Mouse (Mus musculus) heart, embryonic 14.5 days (tissue): ENCODE measurements around the gene Dst. TPM values are rescaled to one million over a fixed set of nuclear protein-coding genes. Genes with fewer than 3 reads are reported as not detected.

Experiments
- ATAC-seq: fragments of 200-750 bp; cut with Nextera tagmentation; 2 replicates; pipeline ENCODE4 v1.8.0; 2017; ENCODE audit warnings: low read depth, moderate TSS enrichment; ENCODE audit not compliant: insufficient number of reproducible peaks, insufficient read depth, low FRiP score
- H3K27ac ChIP-seq, 2 experiments: fragments of 200-500 bp in 1 of 2; fragments of 300-500 bp in 1 of 2; sonication (generic) in 1 of 2; replicated peaks in 1 of 2; 2 replicates each; pipeline ENCODE4 v1.5.1; 2012 to 2014; ENCODE audit warnings: low read depth in 2 of 2, low read length in 2 of 2, control low read depth in 1 of 2, mild to moderate bottlenecking in 1 of 2, mixed read lengths in 1 of 2; ENCODE audit not compliant: control insufficient read depth in 1 of 2, insufficient read depth in 1 of 2
- H3K27me3 ChIP-seq: fragments of 300-500 bp; sonication (generic); 2 replicates; pipeline ENCODE4 v1.6.1; 2014; ENCODE audit warnings: mild to moderate bottlenecking, low read length, control low read depth; ENCODE audit not compliant: control insufficient read depth, insufficient read depth
- H3K36me3 ChIP-seq: fragments of 300-500 bp; sonication (generic); 2 replicates; pipeline ENCODE4 v1.6.1; 2014; ENCODE audit warnings: mild to moderate bottlenecking, control low read depth, low read length, mixed read lengths; ENCODE audit not compliant: control insufficient read depth, insufficient read depth
- H3K4me1 ChIP-seq, 2 experiments: fragments of 200-500 bp in 1 of 2; fragments of 300-500 bp in 1 of 2; sonication (generic) in 1 of 2; 2 replicates each; pipeline ENCODE4 v1.6.1; 2012 to 2014; ENCODE audit warnings: low read length in 2 of 2, control low read depth in 1 of 2, mixed read lengths in 1 of 2; ENCODE audit not compliant: control insufficient read depth in 2 of 2, insufficient read depth in 2 of 2
- H3K4me2 ChIP-seq: fragments of 300-500 bp; sonication (generic); 2 replicates; pipeline ENCODE4 v1.6.1; 2014; ENCODE audit warnings: mild to moderate bottlenecking, low read length
- H3K4me3 ChIP-seq, 2 experiments: fragments of 200-500 bp in 1 of 2; fragments of 300-500 bp in 1 of 2; sonication (generic) in 1 of 2; 2 replicates each; pipeline ENCODE4 v1.5.1; 2012 to 2014; ENCODE audit warnings: low read length in 2 of 2, mild to moderate bottlenecking in 2 of 2, control low read depth in 1 of 2, low read depth in 1 of 2, moderate library complexity in 1 of 2; ENCODE audit not compliant: control insufficient read depth in 1 of 2, insufficient read depth in 1 of 2
- H3K9ac ChIP-seq: fragments of 300-500 bp; sonication (generic); 2 replicates; pipeline ENCODE4 v1.6.1; 2014; ENCODE audit warnings: mild to moderate bottlenecking, low read length
- H3K9me3 ChIP-seq: fragments of 300-500 bp; sonication (generic); 2 replicates; pipeline ENCODE4 v1.6.1; 2016; ENCODE audit warnings: low read length, control low read depth; ENCODE audit not compliant: control insufficient read depth
- WGBS: fragments of 180-500 bp; shearing (Covaris S2); extraction: QIAGEN DNeasy Blood & Tissue Kit; methylation state at CpG from one replicate; pipeline ENCODE4 v1.1.7; 2014; 5-methylcytosine and 5-hydroxymethylcytosine counted together
- polyA plus RNA-seq: library from polyadenylated mRNA; unstranded; fragments of >200 nt; fragmentation: Nextera tagmentation; extraction: Ambion mirVana; gene quantifications from 2 replicates; pipeline ENCODE4 v1.2.1, GENCODE M21; 2014

The Dst gene
- polyA plus RNA-seq, 1 experiment from 2014 or later: 38.6 TPM

DNA sequence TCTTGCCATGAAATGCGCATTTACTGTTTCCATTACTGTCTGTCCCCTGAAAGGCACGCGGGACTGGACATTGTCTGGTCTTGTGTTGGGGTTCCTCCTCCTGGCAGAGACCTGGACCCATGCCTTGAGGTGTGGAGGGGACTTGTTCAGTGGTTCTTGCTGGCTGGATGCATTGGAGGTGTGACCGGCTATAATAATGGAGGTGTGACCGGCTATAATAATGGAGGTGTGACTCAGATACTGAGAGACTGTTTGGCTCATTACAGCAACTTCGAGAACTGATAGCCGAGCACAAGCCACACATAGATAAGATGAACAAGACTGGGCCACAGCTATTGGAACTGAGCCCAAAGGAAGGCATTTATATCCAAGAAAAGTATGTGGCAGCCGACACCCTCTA is 351.9 kb downstream of the Dst start:
- Histone ChIP-seq H3K9ac (no peak overlapping the region), H3K4me2 (no peak overlapping the region), H3K4me3 (no peak overlapping the region), H3K9me3 (no peaks in the 10 kb centered on the region), H3K27me3 (no peaks in the 10 kb centered on the region), H3K4me1 (peaks cover 7 to 10% of the 10 kb centered on the region in 2 experiments; a peak in 3 of 4 replicates), H3K36me3 (peaks cover 96% of the 10 kb centered on the region), H3K27ac (peak overlapping the region in 1 of 2 experiments; percentile 52; a peak in 2 of 4 replicates)
- 52% methylated on average over 8 of the region's 8 CpGs for WGBS
- ATAC-seq: 0 out of 2 replicates have a peak, but pooled peaks have one; percentile 50

DNA sequence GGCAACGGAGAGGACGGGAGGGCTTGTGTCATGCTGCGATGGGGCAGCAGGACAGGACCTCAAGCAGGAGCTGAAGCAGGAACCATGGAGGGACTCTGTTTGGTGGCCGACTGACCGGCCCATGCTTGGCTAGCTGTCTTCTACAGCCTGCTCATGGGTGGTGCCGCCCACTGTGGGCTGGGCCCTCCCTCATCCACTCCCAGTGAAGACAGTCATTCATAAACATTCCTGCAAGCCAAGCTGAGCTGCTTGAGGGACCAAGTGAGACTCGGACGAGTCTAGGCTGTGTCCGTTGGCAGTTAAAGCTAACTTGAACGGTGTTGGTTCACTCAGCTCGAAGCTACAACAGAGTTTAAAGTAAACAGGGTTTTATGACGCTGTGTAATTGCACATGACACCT is 353.0 kb downstream of the Dst start:
- Histone ChIP-seq H3K9me3 (no peaks in the 10 kb centered on the region), H3K27ac (no peak overlapping the region), H3K4me2 (no peak overlapping the region), H3K27me3 (no peaks in the 10 kb centered on the region), H3K4me1 (peaks cover 7 to 14% of the 10 kb centered on the region in 2 experiments), H3K9ac (no peak overlapping the region), H3K36me3 (peaks cover 96% of the 10 kb centered on the region), H3K4me3 (no peak overlapping the region)
- 83% methylated on average over 12 of the region's 12 CpGs for WGBS
- no peak for ATAC-seq

DNA sequence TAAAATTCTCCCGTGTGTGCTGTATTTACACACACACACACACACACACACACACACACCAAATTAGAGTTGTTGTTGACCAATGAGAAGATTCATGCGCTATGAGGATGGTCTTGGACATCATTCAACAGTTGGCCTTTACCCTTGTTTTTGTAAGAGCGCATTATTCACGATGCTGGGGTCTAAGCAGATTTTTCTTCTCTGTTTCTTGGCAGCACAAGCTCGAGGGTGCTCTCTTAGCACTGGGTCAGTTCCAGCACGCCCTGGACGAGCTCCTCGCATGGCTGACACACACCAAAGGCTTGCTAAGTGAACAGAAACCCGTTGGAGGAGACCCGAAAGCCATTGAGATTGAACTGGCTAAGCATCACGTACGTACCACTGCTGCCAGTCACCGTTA is 360.5 kb downstream of the Dst start:
- no peaks in the 10 kb centered on the region for H3K9me3 ChIP-seq
- no peak overlapping the region for H3K9ac ChIP-seq
- WGBS: 84% methylated on average over 13 of the region's 13 CpGs
- H3K4me1 ChIP-seq: peaks cover 2 to 8% of the 10 kb centered on the region in 2 experiments; a peak in 2 of 4 replicates
- no peak overlapping the region for H3K27ac ChIP-seq
- H3K4me3 ChIP-seq: no peak overlapping the region
- no peak overlapping the region for H3K4me2 ChIP-seq
- no peak for ATAC-seq
- peaks cover 96% of the 10 kb centered on the region for H3K36me3 ChIP-seq
- no peaks in the 10 kb centered on the region for H3K27me3 ChIP-seq

DNA sequence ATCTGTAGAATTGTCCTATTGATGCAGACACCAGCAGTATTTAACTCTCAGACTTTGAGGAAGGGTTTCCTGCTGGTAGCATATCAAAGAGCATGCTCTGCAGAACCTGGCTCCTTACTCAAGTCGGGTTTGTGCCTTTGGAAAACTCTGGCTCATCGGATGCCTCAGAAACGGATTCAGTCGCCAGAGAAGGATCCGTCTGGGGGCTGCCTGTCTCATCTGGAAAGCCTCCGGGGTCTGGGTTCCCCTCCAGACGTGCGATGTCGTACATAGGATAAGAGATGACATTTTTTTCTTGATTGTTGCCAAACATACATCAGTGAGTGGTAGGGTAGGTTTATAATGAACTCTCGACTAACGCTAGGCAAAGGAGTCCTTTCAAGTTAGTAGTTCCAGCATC is 361.6 kb downstream of the Dst start:
- H3K4me2 ChIP-seq: no peak overlapping the region
- ATAC-seq: no peak
- H3K27me3 ChIP-seq: no peaks in the 10 kb centered on the region
- peaks cover 2 to 7% of the 10 kb centered on the region in 2 experiments; a peak in 2 of 4 replicates for H3K4me1 ChIP-seq
- H3K36me3 ChIP-seq: peaks cover 95% of the 10 kb centered on the region
- no peaks in the 10 kb centered on the region for H3K9me3 ChIP-seq
- no peak overlapping the region for H3K9ac ChIP-seq
- 72% methylated on average over 11 of the region's 11 CpGs for WGBS
- peak overlapping the region in 1 of 2 experiments; percentile 30; a peak in 1 of 4 replicates for H3K27ac ChIP-seq
- no peak overlapping the region for H3K4me3 ChIP-seq

DNA sequence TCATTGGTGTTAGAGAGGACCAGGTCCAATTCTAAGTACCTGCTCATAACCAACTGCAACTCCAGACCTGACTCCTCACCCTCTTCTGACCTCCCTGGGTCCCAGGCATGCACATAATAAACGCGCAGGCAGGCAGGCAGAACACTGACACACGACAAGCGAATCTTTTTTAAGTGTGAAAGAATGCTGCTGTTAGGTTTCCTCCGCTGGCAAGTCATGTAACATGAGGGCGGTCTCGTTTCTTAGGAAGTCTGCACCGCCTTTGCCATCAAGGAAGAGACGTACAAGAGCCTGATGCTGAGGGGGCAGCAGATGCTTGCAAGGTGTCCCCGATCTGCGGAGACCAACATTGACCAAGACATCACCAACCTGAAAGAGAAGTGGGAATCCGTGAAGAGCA is 365.9 kb downstream of the Dst start:
- no peaks in the 10 kb centered on the region for H3K9me3 ChIP-seq
- no peak overlapping the region for H3K4me2 ChIP-seq
- peaks cover 4 to 9% of the 10 kb centered on the region in 2 experiments; a peak in 2 of 4 replicates for H3K4me1 ChIP-seq
- H3K4me3 ChIP-seq: no peak overlapping the region
- no peak overlapping the region for H3K27ac ChIP-seq
- peaks cover 98% of the 10 kb centered on the region for H3K36me3 ChIP-seq
- H3K9ac ChIP-seq: no peak overlapping the region
- no peaks in the 10 kb centered on the region for H3K27me3 ChIP-seq
- 93% methylated on average over 12 of the region's 12 CpGs for WGBS
- no peak for ATAC-seq

DNA sequence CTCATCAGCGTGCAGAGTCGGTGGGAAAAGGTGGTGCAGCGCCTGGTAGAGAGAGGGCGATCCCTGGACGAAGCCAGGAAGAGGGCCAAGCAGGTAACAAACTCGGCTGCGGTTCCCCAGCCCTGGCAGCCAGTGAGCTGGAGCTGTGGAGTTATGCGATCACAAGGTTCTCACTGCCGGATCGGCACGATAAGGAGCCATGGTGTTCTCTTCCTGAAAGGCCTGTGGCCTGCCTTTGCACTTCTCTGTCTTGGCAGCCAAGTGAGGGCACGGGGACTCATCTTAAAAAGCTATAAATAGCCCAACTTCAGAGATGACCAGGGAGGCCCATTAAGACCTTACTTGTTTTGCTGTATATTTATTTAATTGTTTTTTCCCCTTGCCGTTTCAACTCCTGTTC is 367.8 kb downstream of the Dst start:
- no peaks in the 10 kb centered on the region for H3K9me3 ChIP-seq
- 68% methylated on average over 13 of the region's 13 CpGs for WGBS
- H3K27me3 ChIP-seq: no peaks in the 10 kb centered on the region
- H3K4me2 ChIP-seq: no peak overlapping the region
- ATAC-seq: peak; percentile 50; the same call in 1 of the 2 replicates
- peaks cover 97% of the 10 kb centered on the region for H3K36me3 ChIP-seq
- no peak overlapping the region for H3K9ac ChIP-seq
- H3K4me1 ChIP-seq: peaks cover 4 to 9% of the 10 kb centered on the region in 2 experiments; a peak in 2 of 4 replicates
- peak overlapping the region in 1 of 2 experiments; percentile 30; a peak in 1 of 4 replicates for H3K27ac ChIP-seq
- no peak overlapping the region for H3K4me3 ChIP-seq

DNA sequence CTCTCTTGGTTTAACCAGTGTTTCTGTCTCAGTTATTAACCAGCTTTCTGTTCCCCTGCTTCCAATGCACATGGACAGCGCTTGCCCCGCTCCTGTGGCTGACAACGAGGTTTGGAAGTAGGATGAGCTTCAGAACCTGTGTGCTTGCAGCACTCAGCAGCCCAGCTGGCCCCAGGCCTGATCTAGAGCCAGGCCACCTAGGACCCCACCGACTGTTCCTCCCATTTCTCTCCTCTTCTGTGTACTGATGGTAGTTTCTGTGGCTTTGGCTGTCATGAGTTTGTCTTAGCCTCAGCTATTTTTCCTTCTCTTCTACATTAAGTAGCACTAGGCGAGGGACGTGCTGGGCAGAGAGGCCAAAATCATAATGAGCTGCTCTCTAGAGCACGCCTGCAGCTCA is 368.7 kb downstream of the Dst start:
- Histone ChIP-seq H3K27ac (no peak overlapping the region), H3K36me3 (peaks cover 94% of the 10 kb centered on the region), H3K9ac (no peak overlapping the region), H3K9me3 (no peaks in the 10 kb centered on the region), H3K4me2 (no peak overlapping the region), H3K27me3 (no peaks in the 10 kb centered on the region), H3K4me1 (peaks cover 4 to 9% of the 10 kb centered on the region in 2 experiments; a peak in 2 of 4 replicates), H3K4me3 (no peak overlapping the region)
- WGBS: 90% methylated on average over 7 of the region's 7 CpGs
- no peak for ATAC-seq

DNA sequence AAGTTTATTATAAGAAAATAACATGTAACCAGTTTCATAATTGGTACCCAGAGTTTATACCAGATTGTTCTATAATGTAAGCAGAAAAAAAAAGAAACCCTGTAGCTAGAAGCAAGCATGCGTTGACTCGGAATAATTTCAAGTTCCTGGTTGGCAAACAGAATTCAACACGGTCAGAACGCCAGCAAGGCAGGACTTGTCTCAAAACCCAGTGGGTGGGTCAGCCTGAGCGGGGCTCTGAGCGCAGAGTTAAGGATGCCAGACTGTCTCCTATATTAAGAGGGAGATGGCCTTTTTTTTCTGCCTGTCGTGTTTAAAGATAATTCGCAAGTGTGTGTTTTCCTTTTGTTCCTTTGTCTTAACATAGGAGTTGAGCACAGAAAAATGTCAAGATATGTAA is 369.2 kb downstream of the Dst start:
- Histone ChIP-seq H3K27ac (no peak overlapping the region), H3K4me1 (peaks cover 4 to 9% of the 10 kb centered on the region in 2 experiments; a peak in 2 of 4 replicates), H3K27me3 (no peaks in the 10 kb centered on the region), H3K9me3 (no peaks in the 10 kb centered on the region), H3K9ac (no peak overlapping the region), H3K4me2 (no peak overlapping the region), H3K36me3 (peaks cover 94% of the 10 kb centered on the region), H3K4me3 (no peak overlapping the region)
- 79% methylated on average over 8 of the region's 8 CpGs for WGBS
- ATAC-seq: no peak
